Mouse (Mus musculus): ENCODE measurements at regions not wholly inside any gene's neighbourhood (a gene's known extent, or its start where the extent isn't known, plus 50 kb on each side); places are given as distances from the start of the nearest gene placed in this dataset.

- TF ChIP-seq POLR2A (IDR thresholded peaks at IDR 0.05; ENCODE audit: borderline replicate concordance, extremely low read depth, low read depth, low read length) (no peak), CTCF (IDR thresholded peaks at IDR 0.05; ENCODE audit: insufficient read depth, low read length) (no peak)
Measured at GRCm38 (mm10) chr13:90476880-90477279, 387.5 kb upstream of the Xrcc4 start.

Data from lung, adult 2 months (tissue).